Mouse (Mus musculus): Measurements from ENCODE around the gene Faap20.

- TF ChIP-seq CTCF (IDR thresholded peaks at IDR 0.05; ENCODE audit: extremely low read depth, insufficient read depth, low read length) (no peak), POLR2A (IDR thresholded peaks at IDR 0.05; ENCODE audit: extremely low read depth, insufficient read depth, low read length) (no peak)
Measured at GRCm38 (mm10) chr4:155207841-155208240, 41.8 kb upstream of the Faap20 start.

All from cortical plate, adult 2 months (tissue).